Mouse (Mus musculus) G1E (cell line): Measurements from ENCODE around the gene Pdxk. TPM values are rescaled to one million over a fixed set of nuclear protein-coding genes. Genes with fewer than 3 reads are reported as not detected.
"Not testable (repeated sequence)": the region's sequence is repeated elsewhere in the genome, so short reads cannot be mapped to it uniquely, and the experiment has no call there.

Experiments used
- ATAC-seq: 2 replicates; pipeline ENCODE4 v1.8.0; 2016; ENCODE audit warnings: mild to moderate bottlenecking; ENCODE audit not compliant: insufficient number of reproducible peaks, poor library complexity, low FRiP score, severe bottlenecking; ENCODE audit errors: extremely low read depth
- DNase-seq: peaks from one replicate; pipeline ENCODE4 v3.0.0; 2012; ENCODE audit warnings: low spot score
- H3K27me3 ChIP-seq: 2 replicates; pipeline ENCODE4 v1.6.1; 2012; ENCODE audit warnings: mild to moderate bottlenecking, low read length, inconsistent platforms; ENCODE audit not compliant: insufficient read depth
- H3K36me3 ChIP-seq: replicated peaks from 2 replicates; pipeline ENCODE3; 2012; ENCODE audit warnings: mild to moderate bottlenecking, inconsistent platforms
- H3K4me1 ChIP-seq: 2 replicates; pipeline ENCODE4 v1.6.1; 2012; ENCODE audit warnings: low read depth, low read length, inconsistent platforms, mixed read lengths; ENCODE audit not compliant: insufficient read depth
- H3K4me3 ChIP-seq: 2 replicates; pipeline ENCODE4 v1.5.1; 2012; ENCODE audit warnings: low read depth, mild to moderate bottlenecking, inconsistent platforms, low read length, moderate library complexity, mixed read lengths
- H3K9me3 ChIP-seq: replicated peaks from 2 replicates; pipeline ENCODE4 v1.6.1; 2012; ENCODE audit warnings: inconsistent platforms
- CTCF ChIP-seq: IDR thresholded peaks from 2 replicates; pipeline ENCODE4 v1.5.1; 2012; ENCODE audit warnings: low read depth, low read length, inconsistent platforms, mixed read lengths
- GATA1 ChIP-seq: IDR thresholded peaks from 2 replicates; pipeline ENCODE4 v1.6.1; 2012; ENCODE audit warnings: borderline replicate concordance, low read length, inconsistent platforms, mixed read lengths
- GATA2 ChIP-seq: IDR thresholded peaks from 2 replicates; pipeline ENCODE4 v1.6.1; 2012; ENCODE audit warnings: low read depth, low read length, inconsistent platforms, borderline replicate concordance
- POLR2AphosphoS5 ChIP-seq: IDR thresholded peaks from 2 replicates; pipeline ENCODE4 v1.6.1; 2012; ENCODE audit warnings: low read depth, low read length, inconsistent platforms; ENCODE audit not compliant: insufficient replicate concordance
- TAL1 ChIP-seq: conservative IDR thresholded peaks from 2 replicates; pipeline ENCODE4 v1.6.1; 2012; ENCODE audit warnings: low read depth, low read length, inconsistent platforms, mixed read lengths
- polyA plus RNA-seq: library from polyadenylated mRNA; stranded (reverse); fragments of >175 nt; gene quantifications from 2 replicates; pipeline ENCODE4 v1.2.3, GENCODE M21; 2012
- total RNA-seq, 2 experiments: library from RNA; stranded (forward) in 1 of 2; stranded (reverse) in 1 of 2; fragments of 200-1000 nt in 1 of 2; fragments of >200 nt in 1 of 2; fragmentation: Nextera tagmentation in 1 of 2; gene quantifications; 2 replicates each; pipeline ENCODE4 v1.2.3; 2014 to 2017

Gene Pdxk
- total and polyA plus RNA-seq, 3 experiments, result 23.0 to 44.6 (median 33.6) TPM

GRCm38 (mm10) chr10:78425181-78426041, 39.4 kb downstream of the Pdxk start, which contains the start of gene Cstb:
Gene Cstb (plus strand): TSS chr10:78425669.
- DNase-seq (peak; percentile 94), ATAC-seq (peak; percentile 93)
- Histone ChIP-seq H3K36me3 (peaks cover 30% of the 10 kb centered on the region), H3K9me3 (no peaks in the 10 kb centered on the region), H3K27me3 (peaks cover 2% of the 10 kb centered on the region; the same call in 1 of the 2 replicates), H3K4me3 (peak within 1 kb of the TSS; percentile 95), H3K4me1 (peaks cover 53% of the 10 kb centered on the region)
- TF ChIP-seq POLR2AphosphoS5 (no peak), CTCF (no peak), GATA1 (no peak), TAL1 (no peak), GATA2 (no peak)

- Histone ChIP-seq H3K27me3 (peaks cover 4% of the 10 kb centered on the region; the same call in 1 of the 2 replicates), H3K4me1 (peaks cover 41% of the 10 kb centered on the region), H3K9me3 (no peaks in the 10 kb centered on the region), H3K36me3 (peaks cover 12% of the 10 kb centered on the region), H3K4me3 (no peak overlapping the region)
- DNase-seq (no peak), ATAC-seq (0 out of 2 replicates have a peak, but pooled peaks have one; percentile 15)
- no peak for TF ChIP-seq GATA1
Observed at GRCm38 (mm10) chr10:78422614-78423013, 42.2 kb downstream of the Pdxk start.

GRCm38 (mm10) chr10:78420929-78421328, 43.8 kb downstream of the Pdxk start:
- Histone ChIP-seq H3K4me1 (peaks cover 34% of the 10 kb centered on the region), H3K36me3 (no peaks in the 10 kb centered on the region), H3K9me3 (no peaks in the 10 kb centered on the region), H3K27me3 (peaks cover 4% of the 10 kb centered on the region; the same call in 1 of the 2 replicates), H3K4me3 (no peak overlapping the region)
- DNase-seq (no peak), ATAC-seq (no peak)
- TF ChIP-seq TAL1 (no peak), CTCF (no peak), GATA1 (no peak), GATA2 (no peak), POLR2AphosphoS5 (no peak)

- ATAC-seq (no peak), DNase-seq (no peak)
- peaks cover 22% of the 10 kb centered on the region for H3K4me1 ChIP-seq
- no peaks in the 10 kb centered on the region for H3K36me3 ChIP-seq
- TF ChIP-seq GATA2 (no peak), TAL1 (no peak), CTCF (no peak), POLR2AphosphoS5 (no peak)
- H3K4me3 ChIP-seq, result no peak overlapping the region
- no peaks in the 10 kb centered on the region for H3K9me3 ChIP-seq
- peaks cover 4% of the 10 kb centered on the region; the same call in 1 of the 2 replicates for H3K27me3 ChIP-seq
Observed at GRCm38 (mm10) chr10:78418791-78419190, 46.0 kb downstream of the Pdxk start.

- no peak for DNase-seq
- H3K9me3 ChIP-seq, result no peaks in the 10 kb centered on the region
- H3K36me3 ChIP-seq, result no peaks in the 10 kb centered on the region
- peaks cover 4% of the 10 kb centered on the region; the same call in 1 of the 2 replicates for H3K27me3 ChIP-seq
- no peak for TF ChIP-seq GATA1
- TF ChIP-seq POLR2AphosphoS5, result no peak
- no peak for TF ChIP-seq CTCF
- no peak for TF ChIP-seq GATA2
- no peak for TF ChIP-seq TAL1
- no peak overlapping the region for H3K4me3 ChIP-seq
- peaks cover 27% of the 10 kb centered on the region for H3K4me1 ChIP-seq
- ATAC-seq, result no peak
Observed at GRCm38 (mm10) chr10:78417888-78418287, 46.9 kb downstream of the Pdxk start.

GRCm38 (mm10) chr10:78414936-78415335, 49.8 kb downstream of the Pdxk start:
- ATAC-seq, H3K9me3 ChIP-seq, H3K27me3 ChIP-seq, H3K4me3 ChIP-seq, DNase-seq: not testable (repeated sequence)
- Histone ChIP-seq H3K4me1 (peaks cover 37% of the 10 kb centered on the region), H3K36me3 (peaks cover 15% of the 10 kb centered on the region)
